Mouse (Mus musculus) right cerebral cortex, postnatal 4 days (tissue): ENCODE data around the gene Mtch2.

Source experiments
- DNase-seq: peaks from one replicate; pipeline ENCODE4 v3.0.0-alpha.2; 2022

Mtch2 gene

DNA sequence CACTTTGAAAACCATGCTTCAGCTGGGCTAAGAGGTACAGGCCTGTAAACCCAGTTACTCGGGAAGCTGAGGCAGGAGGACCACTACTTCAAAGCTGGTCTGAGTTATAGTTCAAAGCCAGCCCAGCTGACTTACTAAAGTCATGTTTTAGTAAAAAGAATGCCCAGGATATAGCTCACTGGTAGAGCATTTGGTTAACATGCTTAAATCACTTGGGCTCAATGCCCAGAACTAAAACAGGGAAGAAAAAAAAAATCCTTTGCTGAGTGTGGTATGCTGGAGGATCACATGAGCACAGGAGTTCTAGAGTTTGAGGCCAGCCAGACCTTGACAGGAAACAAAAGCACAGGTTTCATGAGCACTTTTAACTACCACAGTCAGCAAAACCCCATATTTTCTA is 64.7 kb downstream of the Mtch2 start:
- DNase-seq: no peak

DNA sequence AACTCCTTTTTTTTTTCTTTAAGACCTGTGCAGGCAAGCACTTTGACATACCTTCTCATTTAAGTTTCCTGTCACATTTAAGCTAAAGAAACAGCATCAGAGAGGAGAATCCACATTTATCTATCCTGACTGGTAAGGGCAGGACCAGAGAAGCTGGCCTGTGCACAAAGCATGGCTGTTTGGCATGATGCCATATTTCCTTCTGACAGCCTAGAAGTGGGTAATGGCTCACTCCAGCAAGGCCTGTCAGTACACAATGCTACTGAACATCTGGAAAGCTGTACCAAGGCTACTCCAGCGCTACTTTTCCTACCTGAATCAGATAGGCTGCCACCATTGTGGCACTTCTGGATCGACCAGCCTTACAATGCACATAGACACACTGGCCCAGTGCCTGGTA is 66.7 kb downstream of the Mtch2 start:
- no peak for DNase-seq

DNA sequence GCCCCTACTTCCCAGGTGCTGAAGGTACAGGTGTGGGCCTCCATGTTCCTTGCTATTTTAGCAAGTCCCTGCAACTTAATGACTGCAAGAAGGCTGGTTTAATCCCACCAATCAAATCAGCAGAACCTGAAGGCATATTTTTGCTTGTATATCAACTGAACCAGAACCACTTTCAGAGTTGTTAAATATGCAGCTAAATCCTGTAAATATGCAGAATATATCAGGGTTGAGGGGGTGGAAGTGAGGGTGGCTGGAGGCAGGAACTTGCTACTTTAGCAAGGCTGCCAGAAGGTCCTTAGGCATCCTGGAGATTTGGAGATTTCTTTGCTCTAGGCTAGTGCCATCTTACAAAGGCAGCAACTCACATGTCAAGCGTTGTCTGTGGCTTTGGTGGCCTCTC is 68.6 kb downstream of the Mtch2 start:
- DNase-seq: no peak
